Mouse (Mus musculus): ENCODE data around the gene Notch4.
"Not testable (repeated sequence)": the region's sequence is repeated elsewhere in the genome, so short reads cannot be mapped to it uniquely, and the experiment has no call there.

- not testable (repeated sequence) for TF ChIP-seq CTCF (conservative IDR thresholded peaks at IDR 0.05 in 1 of 2, IDR thresholded peaks at IDR 0.05 in 1 of 2; ENCODE audit: low read depth in 2 of 2, low read length in 2 of 2); CHD2 (IDR thresholded peaks at IDR 0.05; ENCODE audit: low read length); JUN (IDR thresholded peaks at IDR 0.05; ENCODE audit: insufficient read depth, low read depth, low read length); EP300 (IDR thresholded peaks at IDR 0.05; ENCODE audit: low read length); ZC3H11A (IDR thresholded peaks at IDR 0.05; ENCODE audit: low read depth, low read length); PAX5 (IDR thresholded peaks at IDR 0.05; ENCODE audit: low read length); POLR2A (IDR thresholded peaks at IDR 0.05; ENCODE audit: low read depth, low read length); USF1 (IDR thresholded peaks at IDR 0.05; ENCODE audit: low read depth, low read length); E2F4 (IDR thresholded peaks at IDR 0.05; ENCODE audit: insufficient replicate concordance, low read depth, low read length); RAD21 (IDR thresholded peaks at IDR 0.05; ENCODE audit: low read depth, low read length)
Observed at GRCm38 (mm10) chr17:34518571-34518970, 45.5 kb upstream of the Notch4 start.
